In the genomic region with DNA sequence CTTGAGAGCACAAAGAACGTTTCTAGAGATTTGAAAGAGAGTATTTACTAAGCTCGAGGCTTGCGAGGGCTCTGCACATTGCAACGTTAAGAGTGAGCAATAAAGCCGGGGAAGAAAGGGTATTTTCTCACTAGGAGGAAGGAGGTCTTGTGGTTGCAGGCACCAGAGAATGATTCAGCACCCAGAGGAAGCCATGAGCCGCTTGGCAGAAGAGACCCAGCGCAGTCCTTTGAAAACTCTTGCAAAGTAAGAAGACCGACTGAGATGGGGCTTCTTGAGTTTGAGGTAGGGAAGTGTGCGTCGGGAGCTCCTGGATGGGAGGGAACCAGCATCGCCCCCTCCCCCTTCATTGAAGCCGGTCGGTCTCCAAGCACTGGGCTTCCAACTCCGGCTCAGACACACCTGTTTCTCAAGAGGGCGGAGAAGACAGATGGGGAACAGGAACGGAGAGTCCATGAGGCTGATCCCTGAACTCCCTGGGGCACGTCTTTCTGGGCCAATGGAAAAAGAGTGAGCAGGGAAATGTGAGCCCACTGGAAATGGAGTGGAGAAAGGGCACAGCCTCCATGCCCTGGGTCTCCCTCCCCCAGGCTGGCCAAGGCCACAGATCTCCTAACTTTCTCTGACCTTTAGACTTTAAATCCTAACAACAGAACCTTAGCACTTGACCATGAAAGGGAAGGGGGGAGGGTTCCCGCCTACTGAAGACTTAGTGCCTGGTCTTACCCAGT, we compare ENCODE assay signal across 8 mouse cellular contexts. TPM values are rescaled to one million over a fixed set of nuclear protein-coding genes. Genes with fewer than 3 reads are reported as not detected.
DNase-seq lines count a peak whose midpoint lies in the region; ATAC-seq lines count a peak whose summit lies in the region.

No protein-coding gene starts in this region.

- H3K9ac ChIP-seq in hindbrain, embryonic 16.5 days (ENCODE audit: low read depth, low read length), result no peak overlapping the region

- peak; percentile 58 to 59 for DNase-seq in gastrocnemius, adult 8-10 months (ENCODE audit: low spot score in 2 of 2)
- no peak for DNase-seq in gastrocnemius, postnatal 10 days
- DNase-seq in NIH3T3 (ENCODE audit: low read depth), result peak; percentile 67
- peak; percentile 83 for DNase-seq in kidney, adult 9 months
- peak; percentile 57 for DNase-seq in naive thymus-derived CD4-positive, alpha-beta T cell, adult 2 months (ENCODE audit: low read depth)
- DNase-seq in left cerebral cortex, adult 18-20 months (ENCODE audit: low spot score in 2 of 2), result no peak
- DNase-seq in spleen, adult 12 weeks (ENCODE audit: low spot score), result no peak

- no peak overlapping the region for H3K4me2 ChIP-seq in hindbrain, embryonic 16.5 days (ENCODE audit: low read length)

- H3K9me3 ChIP-seq in hindbrain, embryonic 16.5 days (ENCODE audit: control insufficient read depth, low read length), result no peaks in the 10 kb centered on the region

- H3K4me1 ChIP-seq in hindbrain, embryonic 16.5 days (ENCODE audit: control insufficient read depth, insufficient read depth, low read depth, low read length), result peaks cover 15% of the 10 kb centered on the region

- 15% methylated on average over 18 of the region's 18 CpGs for WGBS in hindbrain, embryonic 16.5 days

- ATAC-seq in hindbrain, embryonic 16.5 days, result no peak

- H3K27me3 ChIP-seq in hindbrain, embryonic 16.5 days (replicated peaks; ENCODE audit: control insufficient read depth, insufficient read depth, low read length), result 0 out of 2 replicates have a peak, but pooled peaks cover 5% of the 10 kb centered on the region

- no peak overlapping the region for H3K27ac ChIP-seq in hindbrain, embryonic 16.5 days (ENCODE audit: low read depth, low read length)

- no peaks in the 10 kb centered on the region for H3K36me3 ChIP-seq in hindbrain, embryonic 16.5 days (ENCODE audit: control insufficient read depth, insufficient read depth, low read length)

- H3K4me3 ChIP-seq in hindbrain, embryonic 16.5 days (ENCODE audit: low read length), result no peak overlapping the region

RNA-seq across cellular contexts. Expression of gene Utp11, which starts 2.6 kb away (rescaled TPM):
- total RNA-seq in gastrocnemius, adult 8-10 months (2022), result 10 to 100 TPM; 14.0 to 20.8 (median 18.7) TPM
- total RNA-seq in gastrocnemius, postnatal 10 days (2021), result 10 to 100 TPM; 21.7 to 25.4 TPM
- total RNA-seq in left cerebral cortex, adult 18-20 months (2021), result 10 to 100 TPM; 15.0 to 15.3 TPM
- 37.9 TPM in 2 replicates for polyA plus RNA-seq in hindbrain, embryonic 16.5 days (2015; fragmentation: Nextera tagmentation; extraction: Ambion mirVana)

RNA-seq across cellular contexts. Expression of gene Fhl3, which starts 4.5 kb away (rescaled TPM):
- 100 to 1,000 TPM; 240 to 437 (median 328) TPM for total RNA-seq in gastrocnemius, adult 8-10 months (2022)
- total RNA-seq in gastrocnemius, postnatal 10 days (2021), result 10 to 100 TPM; 61.2 to 65.0 TPM
- 1 to 10 TPM; 1.3 TPM for total RNA-seq in left cerebral cortex, adult 18-20 months (2021)
- 1.5 and 2.1 TPM in 2 replicates for polyA plus RNA-seq in hindbrain, embryonic 16.5 days (2015; fragmentation: Nextera tagmentation; extraction: Ambion mirVana)

RNA-seq across cellular contexts. Expression of gene Sf3a3, which starts 18.6 kb away (rescaled TPM):
- total RNA-seq in gastrocnemius, adult 8-10 months (2022), result 10 to 100 TPM in 2 of 4 experiments, 1 to 10 TPM in 2; 9.5 to 12.8 (median 10.2) TPM
- total RNA-seq in gastrocnemius, postnatal 10 days (2021), result 10 to 100 TPM; 24.2 to 25.2 TPM
- total RNA-seq in left cerebral cortex, adult 18-20 months (2021), result 10 to 100 TPM; 33.9 to 42.3 TPM
- 86.1 and 93.2 TPM in 2 replicates for polyA plus RNA-seq in hindbrain, embryonic 16.5 days (2015; fragmentation: Nextera tagmentation; extraction: Ambion mirVana)

RNA-seq across cellular contexts. Expression of gene Pou3f1, which starts 39.3 kb away (rescaled TPM):
- total RNA-seq in gastrocnemius, adult 8-10 months (2022), result under 1 TPM; 0.19 to 0.34 (median 0.28) TPM
- total RNA-seq in gastrocnemius, postnatal 10 days (2021), result 1 to 10 TPM; 2.8 to 2.9 TPM
- total RNA-seq in left cerebral cortex, adult 18-20 months (2021), result 10 to 100 TPM; 17.1 to 17.3 TPM
- 3.0 and 6.7 TPM in 2 replicates for polyA plus RNA-seq in hindbrain, embryonic 16.5 days (2015; fragmentation: Nextera tagmentation; extraction: Ambion mirVana)

RNA-seq across cellular contexts. Expression of gene Inpp5b, which starts 45.7 kb away (rescaled TPM):
- 10 to 100 TPM in 1 of 4 experiments, 1 to 10 TPM in 3; 6.0 to 10.8 (median 6.3) TPM for total RNA-seq in gastrocnemius, adult 8-10 months (2022)
- total RNA-seq in gastrocnemius, postnatal 10 days (2021), result 10 to 100 TPM in 1 of 2 experiments, 1 to 10 TPM in 1; 9.0 to 14.5 TPM
- total RNA-seq in left cerebral cortex, adult 18-20 months (2021), result 10 to 100 TPM; 37.2 to 42.3 TPM
- 18.4 and 23.7 TPM in 2 replicates for polyA plus RNA-seq in hindbrain, embryonic 16.5 days (2015; fragmentation: Nextera tagmentation; extraction: Ambion mirVana)

Comparison
In these comparisons a context has a peak if more than half of its experiments do, and no peak if none do; other contexts are left out.
1. DNase-seq: peak in gastrocnemius, adult 8-10 months (2 of 2), NIH3T3 (single experiment), kidney, adult 9 months (single experiment) and naive thymus-derived CD4-positive, alpha-beta T cell, adult 2 months (single experiment); none in gastrocnemius, postnatal 10 days (single experiment), left cerebral cortex, adult 18-20 months (0 of 2) and spleen, adult 12 weeks (single experiment).
2. RNA of gene Fhl3, which starts 4.5 kb away (total RNA-seq): 240 to 437 TPM in gastrocnemius, adult 8-10 months and 61.2 to 65.0 TPM in gastrocnemius, postnatal 10 days; 1.3 TPM in left cerebral cortex, adult 18-20 months; every median in the first group is over 10 times any median in the second.